Mouse (Mus musculus) monocyte, adult 2 months (primary cell): ENCODE results near the gene Adm.
"Not testable (repeated sequence)": the region's sequence is repeated elsewhere in the genome, so short reads cannot be mapped to it uniquely, and the experiment has no call there.

Source experiments
- DNase-seq, 2 experiments: peaks; one replicate each; pipeline ENCODE4 v3.0.0; 2022; ENCODE audit warnings: low spot score in 2 of 2, low read depth in 1 of 2

The Adm gene

GRCm38 (mm10) chr7:110627486-110628272 is at the start of gene Adm:
Gene Adm (plus strand): TSS chr7:110627661.
- DNase-seq: no peak

GRCm38 (mm10) chr7:110583705-110584104 is 43.8 kb upstream of the Adm start:
- no peak for DNase-seq

- no peak for DNase-seq
Measured at GRCm38 (mm10) chr7:110584159-110584558, 43.3 kb upstream of the Adm start.

- DNase-seq: no peak
Measured at GRCm38 (mm10) chr7:110585250-110585649, 42.2 kb upstream of the Adm start.

- DNase-seq: no peak
Measured at GRCm38 (mm10) chr7:110587721-110588120, 39.7 kb upstream of the Adm start.

GRCm38 (mm10) chr7:110593991-110594390 is 33.5 kb upstream of the Adm start:
- not testable (repeated sequence) for DNase-seq

- no peak for DNase-seq
Measured at GRCm38 (mm10) chr7:110597141-110597540, 30.3 kb upstream of the Adm start.

GRCm38 (mm10) chr7:110605476-110605875 is 22.0 kb upstream of the Adm start:
- DNase-seq: no peak

- DNase-seq: no peak
Measured at GRCm38 (mm10) chr7:110606906-110607305, 20.6 kb upstream of the Adm start.

- DNase-seq: no peak
Measured at GRCm38 (mm10) chr7:110613381-110614132, 13.9 kb upstream of the Adm start.

GRCm38 (mm10) chr7:110614133-110615063 is 13.1 kb upstream of the Adm start, which contains the start of gene Sbf2:
Gene Sbf2 (minus strand): TSS chr7:110614922.
- no peak for DNase-seq

- DNase-seq: no peak
Measured at GRCm38 (mm10) chr7:110615151-110615631, 12.3 kb upstream of the Adm start.

GRCm38 (mm10) chr7:110615792-110616191 is 11.7 kb upstream of the Adm start:
- DNase-seq: no peak

- DNase-seq: no peak
Measured at GRCm38 (mm10) chr7:110619086-110619611, 8.3 kb upstream of the Adm start.

GRCm38 (mm10) chr7:110624067-110624466 is 3.4 kb upstream of the Adm start:
- DNase-seq: no peak

GRCm38 (mm10) chr7:110624961-110625360 is 2.5 kb upstream of the Adm start:
- DNase-seq: no peak

GRCm38 (mm10) chr7:110625489-110625888 is 2.0 kb upstream of the Adm start:
- DNase-seq: no peak

- no peak for DNase-seq
Measured at GRCm38 (mm10) chr7:110626186-110627098, 1.0 kb upstream of the Adm start.

- DNase-seq: no peak
Measured at GRCm38 (mm10) chr7:110627099-110627482, 370 bp upstream of the Adm start.

GRCm38 (mm10) chr7:110628273-110628600 is 776 bp downstream of the Adm start:
- DNase-seq: no peak
